Mouse (Mus musculus): ENCODE data around the gene Ccdc15. TPM values are rescaled to one million over a fixed set of nuclear protein-coding genes. Genes with fewer than 3 reads are reported as not detected.

The Ccdc15 gene
- polyA plus RNA-seq, 2 experiments = 3.3 to 6.4 TPM

- 87% methylated on average over 6 of the region's 6 CpGs for WGBS
- TF ChIP-seq POLR2A (IDR thresholded peaks at IDR 0.05; ENCODE audit: borderline replicate concordance, extremely low read depth, insufficient read depth, insufficient read length) = no peak
- no peak overlapping the region for H3K27ac ChIP-seq (replicated peaks; ENCODE audit: low read depth, low read length)
- H3K36me3 ChIP-seq (ENCODE audit: control insufficient read depth, insufficient read depth, low read length) = no peaks in the 10 kb centered on the region
- H3K9ac ChIP-seq (ENCODE audit: low read depth, low read length, severe bottlenecking) = no peak overlapping the region
- no peak for ATAC-seq (ENCODE audit: low FRiP score, low read depth)
- H3K4me2 ChIP-seq (replicated peaks; ENCODE audit: low read depth, low read length, severe bottlenecking) = no peak overlapping the region
- no peak for DNase-seq (ENCODE audit: low spot score)
- peaks cover 17% of the 10 kb centered on the region for H3K27me3 ChIP-seq (ENCODE audit: control insufficient read depth, insufficient read depth, low read length)
- no peaks in the 10 kb centered on the region for H3K9me3 ChIP-seq (ENCODE audit: control insufficient read depth, low read length)
- no peak overlapping the region for H3K4me3 ChIP-seq (replicated peaks; ENCODE audit: low read length)
- H3K4me1 ChIP-seq (ENCODE audit: control insufficient read depth, insufficient read depth, low read length) = peaks cover 5% of the 10 kb centered on the region; the same call in 1 of the 2 replicates
Observed at GRCm38 (mm10) chr9:37383161-37383560, 34.9 kb upstream of the Ccdc15 start.

DNA sequence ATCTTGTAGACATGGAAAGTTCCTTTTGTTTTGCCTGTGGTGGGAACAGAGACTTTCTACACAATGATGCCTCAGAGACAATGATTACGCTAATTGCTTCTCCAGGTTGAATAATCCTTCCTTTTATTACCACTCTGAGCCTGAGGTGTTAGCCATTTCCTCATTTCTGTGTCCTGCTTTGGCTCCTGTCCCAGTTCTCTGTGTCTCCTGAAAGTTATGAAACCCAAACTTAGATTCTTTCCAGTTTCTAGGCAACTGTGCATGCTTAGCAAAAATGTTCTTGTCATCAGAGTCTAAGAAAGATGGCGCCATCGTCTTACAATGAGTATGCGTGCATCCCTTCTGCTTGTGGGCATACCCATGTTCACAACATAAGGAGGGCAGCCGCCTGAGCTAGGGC is 27.5 kb upstream of the Ccdc15 start:
- no peak for TF ChIP-seq POLR2A (IDR thresholded peaks at IDR 0.05; ENCODE audit: borderline replicate concordance, extremely low read depth, insufficient read depth, insufficient read length)
- peak; percentile 24 for DNase-seq (ENCODE audit: low spot score)
- H3K4me2 ChIP-seq (replicated peaks; ENCODE audit: low read depth, low read length, severe bottlenecking) = no peak overlapping the region
- H3K36me3 ChIP-seq (ENCODE audit: control insufficient read depth, insufficient read depth, low read length) = no peaks in the 10 kb centered on the region
- no peak overlapping the region for H3K27ac ChIP-seq (replicated peaks; ENCODE audit: low read depth, low read length)
- no peak overlapping the region for H3K4me3 ChIP-seq (replicated peaks; ENCODE audit: low read length)
- 90% methylated on average over 5 of the region's 5 CpGs for WGBS
- H3K9me3 ChIP-seq (ENCODE audit: control insufficient read depth, low read length) = no peaks in the 10 kb centered on the region
- H3K4me1 ChIP-seq (ENCODE audit: control insufficient read depth, insufficient read depth, low read length) = no peaks in the 10 kb centered on the region
- H3K9ac ChIP-seq (ENCODE audit: low read depth, low read length, severe bottlenecking) = no peak overlapping the region
- H3K27me3 ChIP-seq (ENCODE audit: control insufficient read depth, insufficient read depth, low read length) = no peaks in the 10 kb centered on the region
- ATAC-seq (ENCODE audit: low FRiP score, low read depth) = peak; percentile 30; the same call in 1 of the 2 replicates

GRCm38 (mm10) chr9:37371232-37371801 is 23.1 kb upstream of the Ccdc15 start:
- DNase-seq (ENCODE audit: low spot score) (no peak), ATAC-seq (ENCODE audit: low FRiP score, low read depth) (no peak)
- 67% methylated on average over 7 of the region's 7 CpGs for WGBS
- Histone ChIP-seq H3K36me3 (ENCODE audit: control insufficient read depth, insufficient read depth, low read length) (no peaks in the 10 kb centered on the region), H3K4me3 (replicated peaks; ENCODE audit: low read length) (no peak overlapping the region), H3K9ac (ENCODE audit: low read depth, low read length, severe bottlenecking) (no peak overlapping the region), H3K27me3 (ENCODE audit: control insufficient read depth, insufficient read depth, low read length) (no peaks in the 10 kb centered on the region), H3K9me3 (ENCODE audit: control insufficient read depth, low read length) (no peaks in the 10 kb centered on the region), H3K4me1 (ENCODE audit: control insufficient read depth, insufficient read depth, low read length) (no peaks in the 10 kb centered on the region), H3K27ac (replicated peaks; ENCODE audit: low read depth, low read length) (no peak overlapping the region), H3K4me2 (replicated peaks; ENCODE audit: low read depth, low read length, severe bottlenecking) (no peak overlapping the region)
- TF ChIP-seq POLR2A (IDR thresholded peaks at IDR 0.05; ENCODE audit: borderline replicate concordance, extremely low read depth, insufficient read depth, insufficient read length) = no peak

GRCm38 (mm10) chr9:37368860-37369259 is 20.6 kb upstream of the Ccdc15 start:
- Histone ChIP-seq H3K4me2 (replicated peaks; ENCODE audit: low read depth, low read length, severe bottlenecking) (no peak overlapping the region), H3K9me3 (ENCODE audit: control insufficient read depth, low read length) (no peaks in the 10 kb centered on the region), H3K36me3 (ENCODE audit: control insufficient read depth, insufficient read depth, low read length) (no peaks in the 10 kb centered on the region), H3K27me3 (ENCODE audit: control insufficient read depth, insufficient read depth, low read length) (no peaks in the 10 kb centered on the region), H3K9ac (ENCODE audit: low read depth, low read length, severe bottlenecking) (no peak overlapping the region), H3K4me1 (ENCODE audit: control insufficient read depth, insufficient read depth, low read length) (no peaks in the 10 kb centered on the region), H3K27ac (replicated peaks; ENCODE audit: low read depth, low read length) (no peak overlapping the region), H3K4me3 (replicated peaks; ENCODE audit: low read length) (no peak overlapping the region)
- no peak for DNase-seq (ENCODE audit: low spot score)
- no peak for ATAC-seq (ENCODE audit: low FRiP score, low read depth)
- WGBS = 76% methylated on average over 8 of the region's 8 CpGs
- no peak for TF ChIP-seq POLR2A (IDR thresholded peaks at IDR 0.05; ENCODE audit: borderline replicate concordance, extremely low read depth, insufficient read depth, insufficient read length)

DNA sequence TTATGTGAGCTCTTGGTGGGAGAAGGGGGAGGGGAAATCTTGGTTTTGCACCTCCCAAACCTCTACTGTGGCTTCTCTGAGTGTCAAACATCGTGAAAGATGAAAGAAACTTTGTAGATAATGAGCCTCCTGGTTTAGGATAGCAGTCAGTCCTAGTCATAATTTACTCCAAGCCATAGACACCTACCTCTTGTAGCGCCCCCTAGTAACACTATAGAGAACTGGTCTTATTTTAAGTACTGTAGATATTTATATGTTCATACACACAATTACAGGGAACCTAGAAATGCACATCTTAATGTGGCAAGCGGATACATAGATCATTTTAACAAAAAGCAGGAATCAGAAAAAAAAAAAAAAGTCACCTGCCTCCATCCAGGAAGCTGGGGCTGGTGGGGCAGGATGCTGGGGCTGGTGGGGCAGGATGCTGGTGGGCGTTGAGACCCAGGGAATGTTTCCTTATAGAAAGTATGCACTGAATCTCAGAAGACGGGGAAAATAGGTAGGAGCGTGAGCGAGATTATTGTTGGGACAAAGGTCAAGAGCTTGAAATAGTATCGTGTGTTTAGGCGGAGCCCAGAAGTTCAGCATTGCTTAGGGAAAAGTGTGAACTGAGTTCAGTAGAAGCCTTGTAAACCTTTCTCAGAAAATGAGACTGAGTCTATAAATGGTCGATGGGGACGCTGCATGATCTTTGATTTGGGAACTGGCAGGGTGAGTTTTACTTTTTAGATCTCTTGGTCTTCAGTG is 20.0 kb upstream of the Ccdc15 start:
- no peak overlapping the region for H3K4me2 ChIP-seq (replicated peaks; ENCODE audit: low read depth, low read length, severe bottlenecking)
- no peak for DNase-seq (ENCODE audit: low spot score)
- no peak overlapping the region for H3K27ac ChIP-seq (replicated peaks; ENCODE audit: low read depth, low read length)
- H3K4me3 ChIP-seq (replicated peaks; ENCODE audit: low read length) = no peak overlapping the region
- no peaks in the 10 kb centered on the region for H3K27me3 ChIP-seq (ENCODE audit: control insufficient read depth, insufficient read depth, low read length)
- H3K9me3 ChIP-seq (ENCODE audit: control insufficient read depth, low read length) = no peaks in the 10 kb centered on the region
- H3K36me3 ChIP-seq (ENCODE audit: control insufficient read depth, insufficient read depth, low read length) = no peaks in the 10 kb centered on the region
- 65% methylated on average over 11 of the region's 11 CpGs for WGBS
- no peak for ATAC-seq (ENCODE audit: low FRiP score, low read depth)
- no peaks in the 10 kb centered on the region for H3K4me1 ChIP-seq (ENCODE audit: control insufficient read depth, insufficient read depth, low read length)
- TF ChIP-seq POLR2A (IDR thresholded peaks at IDR 0.05; ENCODE audit: borderline replicate concordance, extremely low read depth, insufficient read depth, insufficient read length) = no peak
- H3K9ac ChIP-seq (ENCODE audit: low read depth, low read length, severe bottlenecking) = no peak overlapping the region

Measured in limb, embryonic 14.5 days (tissue).